Mouse (Mus musculus) c-Kit-positive CD71-positive TER-119-positive erythroid progenitor cells, embryonic 14.5 days (primary cell): ENCODE measurements around the gene Gipc1.

Experiments used
- DNase-seq: peaks from one replicate; pipeline ENCODE4 v3.0.0-alpha.2; 2013; ENCODE audit warnings: low spot score

The Gipc1 gene

GRCm38 (mm10) chr8:83680603-83681002 is 28.1 kb downstream of the Gipc1 start:
- DNase-seq: no peak

DNA sequence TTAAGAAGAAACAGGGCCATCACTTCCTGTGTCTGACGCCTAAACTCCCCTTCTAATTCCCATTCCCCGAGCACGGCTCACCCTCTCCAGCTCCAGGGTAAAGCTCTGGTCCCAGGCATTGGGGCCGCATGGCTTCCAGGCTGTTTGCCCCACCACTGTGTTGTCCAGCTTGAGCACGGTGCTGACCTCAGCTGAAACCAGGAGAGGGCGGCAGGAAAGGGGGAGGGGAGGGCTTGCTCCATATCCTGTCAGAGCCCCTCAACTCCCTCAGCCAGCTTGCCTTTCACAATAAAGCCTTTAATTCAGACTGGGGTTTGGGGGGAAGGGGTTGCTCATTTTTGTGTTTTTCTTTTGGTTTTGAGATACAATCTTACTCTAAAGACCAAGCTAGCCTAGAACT is 28.6 kb downstream of the Gipc1 start:
- DNase-seq: no peak

GRCm38 (mm10) chr8:83684517-83684916 is 32.0 kb downstream of the Gipc1 start:
- no peak for DNase-seq

- no peak for DNase-seq
Observed at GRCm38 (mm10) chr8:83689264-83689663, 36.8 kb downstream of the Gipc1 start.

- no peak for DNase-seq
Observed at GRCm38 (mm10) chr8:83693609-83694236, 41.2 kb downstream of the Gipc1 start.

- no peak for DNase-seq
Observed at GRCm38 (mm10) chr8:83694369-83695160, 42.1 kb downstream of the Gipc1 start.

DNA sequence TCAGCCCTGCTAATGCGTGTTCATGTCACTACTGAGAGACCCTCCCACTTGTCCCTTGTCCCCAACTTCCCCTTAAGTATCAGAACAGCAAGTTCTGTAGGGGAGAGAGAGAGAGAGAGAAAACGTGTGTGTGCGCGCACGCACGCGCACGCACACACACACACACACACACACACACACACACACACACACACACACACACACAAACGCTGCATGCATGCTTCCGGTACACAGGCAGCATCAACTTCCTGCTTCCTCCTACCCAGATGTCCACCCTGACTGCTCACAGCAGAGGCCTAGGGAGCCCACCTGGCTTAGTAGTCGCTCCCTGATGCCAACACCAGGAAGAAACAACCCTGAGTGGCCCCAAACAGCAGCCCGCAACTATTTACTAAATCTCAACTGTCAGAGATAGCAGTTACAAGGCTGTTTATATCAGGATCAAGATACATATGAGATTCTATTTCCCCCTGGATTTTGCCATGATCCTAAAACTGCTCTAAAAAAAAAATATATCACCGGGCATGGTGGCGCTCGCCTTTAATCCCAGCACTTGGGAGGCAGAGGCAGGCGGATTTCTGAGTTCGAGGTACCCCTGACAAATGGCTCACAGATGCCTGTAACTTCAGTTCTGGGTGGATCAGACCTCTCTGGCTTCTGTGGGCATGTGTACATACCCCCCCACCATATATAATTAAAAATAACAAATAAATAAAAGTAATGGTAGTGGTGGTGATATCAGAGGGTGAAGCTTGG is 43.1 kb downstream of the Gipc1 start:
- DNase-seq: no peak

DNA sequence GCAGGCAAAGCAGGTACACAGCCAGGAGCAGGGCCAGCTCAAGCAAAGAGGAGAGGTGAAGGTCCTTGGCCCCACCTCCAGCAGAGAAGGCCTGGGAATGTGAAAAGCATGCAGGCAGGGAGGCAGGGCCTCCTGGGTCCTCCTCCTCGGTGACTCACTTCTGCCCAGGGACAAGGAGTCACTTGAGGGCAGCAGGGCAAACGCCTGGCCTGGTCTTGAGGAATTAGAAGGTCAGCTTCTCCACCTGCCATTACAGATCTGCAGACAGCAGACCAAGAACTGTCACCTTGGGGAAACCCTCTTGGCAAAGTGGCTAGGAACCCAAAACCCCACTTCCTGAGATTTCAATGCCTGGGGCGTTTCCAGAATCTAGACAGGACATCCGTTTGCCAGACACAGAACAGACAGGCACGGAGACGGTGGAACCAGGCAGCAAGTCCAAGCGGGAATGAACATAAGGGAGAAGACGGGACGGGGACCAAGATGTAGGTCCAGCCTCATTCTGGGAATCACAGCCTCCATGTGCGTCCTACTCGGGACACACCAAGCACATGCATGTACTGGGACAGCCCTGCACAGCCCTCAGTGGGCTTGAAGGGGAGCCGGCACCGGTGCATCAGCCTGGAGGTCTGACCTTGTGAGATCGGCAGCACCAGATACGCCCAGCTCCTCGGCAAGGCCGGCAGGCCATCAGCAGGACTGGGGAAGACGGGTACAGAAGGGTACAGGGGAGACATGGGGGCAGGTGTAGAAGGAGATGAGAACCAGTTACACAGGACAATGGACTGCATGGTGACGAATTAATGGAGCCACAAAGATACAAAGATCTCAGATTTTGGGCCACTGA is 45.1 kb downstream of the Gipc1 start:
- DNase-seq: no peak

DNA sequence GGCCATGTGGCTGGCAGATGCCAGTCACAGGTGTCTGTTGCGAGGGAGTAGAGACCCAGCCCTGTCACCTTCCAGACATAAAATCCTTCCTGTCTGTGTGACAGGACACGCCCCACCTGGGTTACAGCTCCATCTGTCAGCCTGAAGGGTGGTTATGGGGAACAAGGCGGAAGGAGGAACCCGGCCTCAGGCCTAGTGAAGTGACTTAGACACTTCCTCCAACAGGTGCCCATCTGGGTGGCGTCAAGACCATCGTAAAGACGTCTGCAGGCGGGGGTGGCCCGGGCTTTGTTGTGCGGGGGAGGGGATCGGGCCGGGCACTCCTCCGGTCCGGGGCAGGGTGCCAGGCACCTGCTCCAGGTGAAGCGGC is 45.8 kb downstream of the Gipc1 start:
- peak; percentile 47 for DNase-seq

DNA sequence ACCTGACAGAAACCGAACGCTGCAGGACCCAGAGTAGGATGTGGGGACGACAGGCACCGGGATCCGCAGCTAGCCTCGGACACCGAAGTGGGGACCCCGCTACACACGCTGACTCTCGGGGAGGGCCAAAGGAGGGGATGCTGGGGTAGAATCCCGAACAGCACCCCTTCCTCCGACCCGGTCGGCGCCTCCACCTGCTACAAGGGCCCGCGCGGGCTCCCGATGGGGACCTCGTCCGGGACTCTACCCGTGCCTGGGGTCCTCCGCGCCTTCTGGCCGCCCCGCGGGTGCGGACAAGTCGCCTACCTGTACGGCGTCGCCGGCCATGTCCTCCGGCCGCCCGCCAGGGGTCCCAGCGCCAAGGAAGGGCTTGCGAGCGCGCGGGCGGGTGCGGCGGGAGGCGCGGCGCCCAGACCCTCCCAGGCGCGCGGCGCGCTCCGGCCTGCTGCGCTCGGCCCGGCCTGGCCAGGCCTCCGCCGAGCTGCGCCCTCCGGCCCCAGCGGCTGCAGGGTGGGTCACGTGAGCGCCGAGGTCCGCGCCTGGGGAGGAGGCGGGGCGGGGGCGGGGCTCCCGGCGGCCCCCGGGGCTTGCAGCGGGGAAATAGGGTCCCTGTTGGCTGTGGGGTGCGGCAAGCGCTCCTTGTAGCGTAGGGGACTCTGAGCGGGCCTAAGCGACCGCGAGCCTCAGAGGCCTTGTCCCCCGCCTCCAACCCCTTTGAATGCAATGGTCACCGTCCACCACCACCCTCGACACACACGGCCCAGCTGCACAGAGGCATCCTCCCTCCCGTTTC is 46.4 kb downstream of the Gipc1 start, which contains the start of gene Pkn1:
Gene Pkn1, minus strand, starts transcription at position 519 of the 793 bp plus-strand sequence.
- peak; percentile 59 for DNase-seq

DNA sequence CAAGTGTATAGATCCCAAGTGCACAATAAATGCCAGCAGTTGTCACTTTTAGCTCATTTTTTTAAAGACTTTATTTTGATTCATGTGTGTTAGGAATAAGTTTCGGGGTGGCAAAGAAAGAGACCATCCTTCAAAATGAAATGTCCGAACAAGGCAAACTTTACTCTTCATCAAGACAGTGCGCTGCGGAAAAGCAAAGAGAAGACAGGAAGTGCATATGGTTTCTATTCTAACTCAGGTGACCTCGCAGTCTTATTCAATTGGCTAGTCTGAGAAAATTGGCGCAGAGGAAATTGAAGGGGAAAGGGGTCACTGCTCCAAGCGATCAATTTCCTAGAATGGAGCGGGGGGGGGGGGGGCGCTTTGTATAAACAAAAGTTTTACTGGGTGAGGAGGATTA is 47.1 kb downstream of the Gipc1 start:
- DNase-seq: peak; percentile 27

GRCm38 (mm10) chr8:83700423-83701085 is 48.1 kb downstream of the Gipc1 start:
- no peak for DNase-seq

DNA sequence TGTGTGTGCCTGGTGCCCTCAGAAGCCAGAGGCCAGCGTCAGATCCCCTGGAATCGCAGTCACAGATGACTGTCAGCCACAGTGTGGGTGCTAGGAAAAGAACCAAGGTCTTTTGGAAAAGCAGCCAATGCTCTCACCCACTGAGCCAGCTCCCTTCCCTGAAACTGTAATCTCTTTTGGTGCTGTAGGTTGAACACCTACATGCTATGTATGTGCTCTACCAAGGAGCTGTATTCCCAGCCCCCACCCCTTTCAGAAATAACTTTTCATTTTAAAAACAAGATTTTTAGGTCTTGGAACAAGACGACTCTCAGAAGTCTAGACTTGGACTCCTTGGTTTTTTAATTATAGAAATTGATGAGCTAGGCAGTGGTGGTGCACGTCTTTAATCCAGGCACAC is 50.9 kb downstream of the Gipc1 start:
- no peak for DNase-seq

DNA sequence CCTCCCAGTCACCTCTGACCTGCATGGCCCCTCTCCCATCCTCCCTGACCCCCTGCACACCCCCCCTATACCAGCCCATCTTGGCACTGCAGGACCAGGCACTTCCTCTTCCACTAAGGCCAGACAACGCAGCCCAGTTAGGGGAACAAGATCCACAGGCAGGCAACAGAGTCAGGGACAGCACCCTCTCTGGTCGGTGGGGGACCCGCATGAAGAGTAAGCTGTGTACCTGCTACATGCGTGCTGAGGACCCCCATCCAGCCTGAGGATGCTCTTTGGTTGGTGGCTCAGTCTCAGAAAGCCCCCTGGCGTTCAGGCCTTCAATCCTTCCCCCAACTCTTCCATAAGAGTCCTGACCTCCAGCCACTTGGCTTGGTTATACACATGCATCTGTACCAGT is 53.9 kb downstream of the Gipc1 start:
- DNase-seq: no peak

DNA sequence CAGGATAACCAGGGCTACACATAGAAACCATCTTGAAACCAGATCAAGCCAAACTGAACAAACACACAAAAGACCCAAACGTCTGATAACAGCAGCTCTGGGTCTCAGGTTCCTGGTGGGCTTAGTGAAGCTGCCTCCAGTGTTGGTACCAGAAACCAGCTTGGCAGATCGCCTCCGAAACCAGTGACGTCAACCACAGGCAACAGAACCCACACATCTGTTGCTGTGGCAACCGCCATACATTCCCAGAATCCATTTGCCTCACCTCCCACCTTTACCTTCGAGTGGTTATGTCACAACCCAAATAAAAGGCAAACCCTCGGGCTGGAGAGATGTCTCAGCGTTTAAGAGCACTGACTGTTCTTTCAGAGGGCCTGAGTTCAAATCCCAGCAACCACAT is 55.1 kb downstream of the Gipc1 start:
- no peak for DNase-seq
